8 mouse cellular contexts compared by ENCODE assay signal in the genomic region with DNA sequence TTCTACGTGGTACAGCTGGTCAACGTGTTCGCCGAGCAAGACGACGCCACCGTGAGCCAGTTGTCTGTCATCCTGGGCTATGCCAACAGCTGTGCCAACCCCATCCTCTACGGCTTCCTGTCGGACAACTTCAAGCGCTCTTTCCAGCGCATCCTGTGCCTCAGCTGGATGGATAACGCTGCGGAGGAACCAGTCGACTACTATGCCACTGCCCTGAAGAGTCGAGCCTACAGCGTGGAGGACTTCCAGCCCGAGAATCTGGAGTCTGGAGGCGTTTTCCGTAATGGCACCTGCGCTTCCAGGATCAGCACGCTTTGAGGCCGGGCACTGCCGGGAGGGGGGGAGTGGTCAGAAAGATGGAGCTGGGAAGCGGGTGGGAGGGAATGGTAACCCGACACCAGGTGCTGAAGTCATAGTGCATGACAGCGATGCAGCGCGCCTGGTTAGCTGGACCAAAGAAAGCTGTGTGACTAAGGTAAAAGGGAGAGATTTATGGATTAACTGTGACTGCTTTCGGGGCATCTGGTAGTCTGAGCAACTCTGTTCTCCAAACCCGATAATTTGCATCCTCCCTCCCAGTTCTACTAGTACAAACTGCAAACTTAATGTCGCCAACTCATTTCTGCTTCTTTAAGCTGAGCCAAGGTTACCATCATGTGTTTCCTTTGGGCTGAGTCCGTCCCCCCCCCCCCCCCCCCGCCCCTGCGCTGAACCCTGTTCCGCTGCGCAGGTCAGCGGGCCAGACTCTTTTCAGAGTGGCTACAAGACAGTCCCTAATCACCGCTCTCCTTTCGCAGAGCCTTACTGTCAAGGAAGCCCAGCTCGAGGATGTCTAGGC. TPM values are rescaled to one million over a fixed set of nuclear protein-coding genes. Genes with fewer than 3 reads are reported as not detected.
DNase-seq lines count a peak whose midpoint lies in the region; ATAC-seq and TF ChIP-seq lines count a peak whose summit lies in the region.

No protein-coding gene starts in this region.

- H3K79me2 ChIP-seq in liver, adult 2 months (ENCODE audit: control insufficient read depth, insufficient read depth, low read length): no peaks in the 10 kb centered on the region

- H3K9me3 ChIP-seq in forebrain, embryonic 14.5 days (replicated peaks; ENCODE audit: control insufficient read depth, low read length): no peaks in the 10 kb centered on the region

- H3K27me3 ChIP-seq in forebrain, embryonic 14.5 days (replicated peaks; ENCODE audit: control insufficient read depth, insufficient read depth, low read length): peaks cover 48% of the 10 kb centered on the region
- peaks cover 7% of the 10 kb centered on the region for H3K27me3 ChIP-seq in liver, adult 2 months (ENCODE audit: control insufficient read depth, insufficient read depth, low read length)
- no peaks in the 10 kb centered on the region; the same call in 1 of the 2 replicates for H3K27me3 ChIP-seq in thymus, adult 2 months (ENCODE audit: control insufficient read depth, insufficient read depth, low read length)

- peak overlapping the region; percentile 62; the same call in 1 of the 2 replicates for H3K9ac ChIP-seq in forebrain, embryonic 14.5 days (ENCODE audit: low read length)
- peak overlapping the region; percentile 34; the same call in 1 of the 2 replicates for H3K9ac ChIP-seq in liver, adult 2 months (ENCODE audit: low read depth, low read length)

- no peak for TF ChIP-seq CTCF in liver, adult 2 months (IDR thresholded peaks at IDR 0.05; ENCODE audit: low read depth, low read length)
- TF ChIP-seq CTCF in thymus, adult 2 months (IDR thresholded peaks at IDR 0.05; ENCODE audit: borderline replicate concordance, control insufficient read depth, extremely low read depth, insufficient read depth, low read length, poor library complexity): no peak

- WGBS in forebrain, embryonic 14.5 days: 1% methylated on average over 40 of the region's 40 CpGs
- WGBS in liver, adult 2 months: 2% methylated on average over 40 of the region's 40 CpGs
- WGBS in thymus, adult 2 months: 4% methylated on average over 39 of the region's 40 CpGs

- peaks cover 17% of the 10 kb centered on the region for H3K4me1 ChIP-seq in forebrain, embryonic 14.5 days (ENCODE audit: control insufficient read depth, insufficient read depth, low read length)
- peaks cover 7% of the 10 kb centered on the region; the same call in 1 of the 2 replicates for H3K4me1 ChIP-seq in liver, adult 2 months (ENCODE audit: control insufficient read depth, insufficient read depth, low read length)
- no peaks in the 10 kb centered on the region for H3K4me1 ChIP-seq in thymus, adult 2 months (replicated peaks; ENCODE audit: control insufficient read depth, insufficient read depth, low read length)

- no peaks in the 10 kb centered on the region for H3K36me3 ChIP-seq in forebrain, embryonic 14.5 days (ENCODE audit: control insufficient read depth, insufficient read depth, low read length)
- H3K36me3 ChIP-seq in liver, adult 2 months (ENCODE audit: control insufficient read depth, insufficient read depth, low read length): no peaks in the 10 kb centered on the region
- no peaks in the 10 kb centered on the region for H3K36me3 ChIP-seq in thymus, adult 2 months (ENCODE audit: control insufficient read depth, insufficient read depth, low read length)

- TF ChIP-seq POLR2A in liver, adult 2 months (IDR thresholded peaks at IDR 0.05; ENCODE audit: extremely low read depth, insufficient read depth, low read length): no peak
- TF ChIP-seq POLR2A in thymus, adult 2 months (IDR thresholded peaks at IDR 0.05; ENCODE audit: control insufficient read depth, extremely low read depth, insufficient read depth, low read length, poor library complexity): no peak

- H3K4me3 ChIP-seq in forebrain, embryonic 14.5 days (ENCODE audit: low read depth, low read length): peak overlapping the region; percentile 49
- H3K4me3 ChIP-seq in liver, adult 2 months (ENCODE audit: insufficient read depth, low read depth, low read length): peak overlapping the region; percentile 33
- no peak overlapping the region for H3K4me3 ChIP-seq in thymus, adult 2 months (ENCODE audit: control insufficient read depth, insufficient read depth, low read length)

- peak; percentile 29 for ATAC-seq in forebrain, embryonic 14.5 days

- H3K27ac ChIP-seq in forebrain, embryonic 14.5 days (ENCODE audit: low read depth, low read length): no peak overlapping the region
- no peak overlapping the region; the same call in 1 of the 2 replicates for H3K27ac ChIP-seq in liver, adult 2 months (replicated peaks; ENCODE audit: insufficient read depth, low read depth, low read length)
- H3K27ac ChIP-seq in thymus, adult 2 months (ENCODE audit: control insufficient read depth, insufficient read depth, low read length): no peak overlapping the region

- peak; percentile 25 to 34 for DNase-seq in left cerebral cortex, adult 18-20 months (ENCODE audit: low spot score in 2 of 2)
- no peak for DNase-seq in left cerebral cortex, adult 11 months (ENCODE audit: low spot score)
- peak; percentile 42 for DNase-seq in forebrain, embryonic 14.5 days (ENCODE audit: low spot score)
- DNase-seq in hindlimb bud, embryonic 11.5 days (ENCODE audit: extremely low spot score, low read depth, low spot score): peak; percentile 56
- peak; percentile 12 for DNase-seq in liver, adult 2 months (ENCODE audit: extremely low read depth, low read depth, low spot score)
- DNase-seq in neural tube, embryonic 10.5 days (ENCODE audit: extremely low spot score, low spot score): peak; percentile 69
- DNase-seq in testis, postnatal 10 days (ENCODE audit: low spot score): no peak
- no peak for DNase-seq in thymus, adult 2 months

- H3K4me2 ChIP-seq in forebrain, embryonic 14.5 days (ENCODE audit: low read length): peak overlapping the region; percentile 98

RNA-seq across cellular contexts. Expression of a gene that starts 2.1 kb away (rescaled TPM):
- 10 to 100 TPM; 26.8 to 30.7 TPM for total RNA-seq in left cerebral cortex, adult 18-20 months (2021)
- polyA plus RNA-seq in forebrain, embryonic 14.5 days (2014; fragmentation: Nextera tagmentation; extraction: Ambion mirVana): 5.8 and 8.0 TPM in 2 replicates
- total RNA-seq in liver, adult 2 months (2014; rRNA removed): 0.07 TPM in 1 of 2 replicates, not detected in the other
- polyA plus RNA-seq in liver, adult 2 months (2012; rRNA removed): not detected in 2 replicates
- 0.11 and 0.19 TPM in 2 replicates for polyA plus RNA-seq in thymus, adult 2 months (2012; rRNA removed)

RNA-seq across cellular contexts. Expression of a gene that starts 55.4 kb away (rescaled TPM):
- total RNA-seq in left cerebral cortex, adult 18-20 months (2021): 1 to 10 TPM; 2.6 to 3.0 TPM
- polyA plus RNA-seq in forebrain, embryonic 14.5 days (2014; fragmentation: Nextera tagmentation; extraction: Ambion mirVana): 5.6 and 5.9 TPM in 2 replicates
- total RNA-seq in liver, adult 2 months (2014; rRNA removed): 20.3 and 20.5 TPM in 2 replicates
- polyA plus RNA-seq in liver, adult 2 months (2012; rRNA removed): 2.6 and 4.5 TPM in 2 replicates
- 1.3 and 1.9 TPM in 2 replicates for polyA plus RNA-seq in thymus, adult 2 months (2012; rRNA removed)

Comparison
In these comparisons a context has a peak if more than half of its experiments do, and no peak if none do; other contexts are left out.
1. DNase-seq: peak in left cerebral cortex, adult 18-20 months (2 of 2), forebrain, embryonic 14.5 days (single experiment), hindlimb bud, embryonic 11.5 days (single experiment), liver, adult 2 months (single experiment) and neural tube, embryonic 10.5 days (single experiment); none in left cerebral cortex, adult 11 months (single experiment), testis, postnatal 10 days (single experiment) and thymus, adult 2 months (single experiment).